In the genomic region with DNA sequence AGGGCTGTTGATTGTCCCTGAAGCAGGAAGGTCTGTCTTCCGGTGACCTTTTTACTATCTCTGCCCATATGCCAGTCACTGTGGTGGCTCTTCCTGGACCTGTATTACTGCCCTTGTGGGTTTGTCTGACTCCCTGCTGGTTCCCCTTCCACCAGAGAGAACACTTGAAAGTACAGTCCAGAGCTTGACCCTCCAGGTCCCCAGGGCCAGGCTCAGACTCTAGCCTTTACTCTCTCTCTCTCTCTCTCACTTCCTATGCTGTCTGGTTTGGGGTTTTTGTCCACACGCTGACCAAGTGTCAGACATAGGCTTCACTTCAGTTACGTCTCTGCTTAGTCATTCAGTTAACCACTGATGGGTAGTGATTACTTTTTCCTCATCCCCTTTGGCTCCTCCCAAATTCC, we compare ENCODE assay signal across 13 mouse cellular contexts. TPM values are rescaled to one million over a fixed set of nuclear protein-coding genes. Genes with fewer than 3 reads are reported as not detected.
DNase-seq lines count a peak whose midpoint lies in the region; ATAC-seq lines count a peak whose summit lies in the region.
"Had no signal": no experiment of that assay in that cellular context is flagged by ENCODE, and none has a peak within 500 bp of the region (broad histone marks: within the 10 kb centered on the region; RNA-seq: fewer than 3 reads in every experiment).

No protein-coding gene starts in this region.

- H3K9me3 ChIP-seq in hindbrain, embryonic 10.5 days = no peaks in the 10 kb centered on the region
- H3K9me3 ChIP-seq in hindbrain, embryonic 14.5 days (ENCODE audit: control insufficient read depth, low read length) = no peaks in the 10 kb centered on the region
- no peaks in the 10 kb centered on the region for H3K9me3 ChIP-seq in neural tube, embryonic 13.5 days
- peaks cover 5% of the 10 kb centered on the region for H3K9me3 ChIP-seq in heart, embryonic 16.5 days (replicated peaks; ENCODE audit: control insufficient read depth, low read length)

- H3K4me2 ChIP-seq in hindbrain, embryonic 14.5 days (replicated peaks) = no peak overlapping the region
- H3K4me2 ChIP-seq in neural tube, embryonic 13.5 days = no peak overlapping the region
- H3K4me2 ChIP-seq in heart, embryonic 16.5 days (ENCODE audit: low read depth, low read length) = no peak overlapping the region

- no peaks in the 10 kb centered on the region for H3K27me3 ChIP-seq in hindbrain, embryonic 10.5 days (ENCODE audit: insufficient read depth, poor library complexity, severe bottlenecking)
- no peaks in the 10 kb centered on the region for H3K27me3 ChIP-seq in hindbrain, embryonic 14.5 days (ENCODE audit: control insufficient read depth, insufficient read depth, low read length)
- H3K27me3 ChIP-seq in neural tube, embryonic 13.5 days = no peaks in the 10 kb centered on the region
- H3K27me3 ChIP-seq in heart, embryonic 16.5 days (ENCODE audit: control insufficient read depth, insufficient read depth, low read length) = no peaks in the 10 kb centered on the region

- ATAC-seq in hindbrain, embryonic 14.5 days (ENCODE audit: low FRiP score) = no peak
- ATAC-seq in neural tube, embryonic 13.5 days (ENCODE audit: low read depth) = no peak
- no peak for ATAC-seq in heart, embryonic 16.5 days (replicated peaks; ENCODE audit: extremely low read depth, insufficient read depth, low FRiP score)
- ATAC-seq in erythroblast, adult 5-6 weeks (replicated peaks; ENCODE audit: low FRiP score, poor library complexity, severe bottlenecking) = no peak
- ATAC-seq: activated CD4-positive, CD25-positive, alpha-beta regulatory T cell, adult 4 months had no signal

- peaks cover 11% of the 10 kb centered on the region for H3K4me1 ChIP-seq in hindbrain, embryonic 10.5 days (replicated peaks)
- no peaks in the 10 kb centered on the region for H3K4me1 ChIP-seq in hindbrain, embryonic 14.5 days (replicated peaks; ENCODE audit: control insufficient read depth, insufficient read depth, low read length)
- H3K4me1 ChIP-seq in neural tube, embryonic 13.5 days (replicated peaks) = 0 out of 2 replicates have a peak, but pooled peaks cover 7% of the 10 kb centered on the region
- H3K4me1 ChIP-seq in heart, embryonic 16.5 days (ENCODE audit: control insufficient read depth, insufficient read depth, low read length) = peaks cover 23% of the 10 kb centered on the region

- intact Hi-C loops in left cerebral cortex, postnatal 14 days (cut with DNase I) = no loop called here

- WGBS in hindbrain, embryonic 10.5 days = 94% methylated on average over 3 of the region's 3 CpGs
- WGBS in hindbrain, embryonic 14.5 days = 90% methylated on average over 3 of the region's 3 CpGs
- WGBS in neural tube, embryonic 13.5 days = 75% methylated on average over 3 of the region's 3 CpGs
- WGBS in heart, embryonic 16.5 days = 70% methylated on average over 3 of the region's 3 CpGs

- no peak overlapping the region for H3K9ac ChIP-seq in hindbrain, embryonic 14.5 days
- H3K9ac ChIP-seq in neural tube, embryonic 13.5 days = no peak overlapping the region
- H3K9ac ChIP-seq in heart, embryonic 16.5 days (ENCODE audit: low read length) = no peak overlapping the region; the same call in 1 of the 2 replicates

- DNase-seq in hindbrain, embryonic 10.5 days (ENCODE audit: low spot score) = no peak
- DNase-seq in hindbrain, embryonic 14.5 days (ENCODE audit: low spot score) = no peak
- DNase-seq in neural tube, embryonic 10.5 days (ENCODE audit: extremely low spot score, low spot score) = no peak
- DNase-seq in natural killer cell, adult 2 months (ENCODE audit: low spot score in 2 of 2) = peak; percentile 42 to 62
- DNase-seq in left cerebral cortex, postnatal 14 days (ENCODE audit: low spot score in 2 of 2) = no peak
- DNase-seq: cerebellum, adult 8-10 months; thymus, postnatal 25 days had no signal

- H3K27ac ChIP-seq in hindbrain, embryonic 10.5 days = 0 out of 2 replicates have a peak overlapping the region, but pooled peaks have one; percentile 16
- no peak overlapping the region for H3K27ac ChIP-seq in hindbrain, embryonic 14.5 days
- 0 out of 2 replicates have a peak overlapping the region, but pooled peaks have one; percentile 23 for H3K27ac ChIP-seq in neural tube, embryonic 13.5 days (replicated peaks)
- H3K27ac ChIP-seq in heart, embryonic 16.5 days (ENCODE audit: low read length) = peak overlapping the region; percentile 79

- no peak overlapping the region for H3K4me3 ChIP-seq in hindbrain, embryonic 10.5 days
- H3K4me3 ChIP-seq in hindbrain, embryonic 14.5 days (replicated peaks; ENCODE audit: low read length) = no peak overlapping the region
- H3K4me3 ChIP-seq in neural tube, embryonic 13.5 days = no peak overlapping the region
- no peak overlapping the region for H3K4me3 ChIP-seq in heart, embryonic 16.5 days (ENCODE audit: low read length)

- H3K36me3 ChIP-seq in hindbrain, embryonic 10.5 days = no peaks in the 10 kb centered on the region
- peaks cover 4% of the 10 kb centered on the region; the same call in 1 of the 2 replicates for H3K36me3 ChIP-seq in hindbrain, embryonic 14.5 days (replicated peaks; ENCODE audit: control insufficient read depth, insufficient read depth)
- H3K36me3 ChIP-seq in neural tube, embryonic 13.5 days = no peaks in the 10 kb centered on the region
- H3K36me3 ChIP-seq in heart, embryonic 16.5 days (ENCODE audit: control insufficient read depth, insufficient read depth) = no peaks in the 10 kb centered on the region

RNA-seq across cellular contexts. Expression of gene Cd81, which starts 9.6 kb away (rescaled TPM):
- 238 and 265 TPM in 2 replicates for polyA plus RNA-seq in hindbrain, embryonic 10.5 days (2016; fragmentation: Nextera tagmentation; extraction: Ambion mirVana)
- polyA plus RNA-seq in hindbrain, embryonic 14.5 days (2014; fragmentation: Nextera tagmentation; extraction: Ambion mirVana) = 455 and 483 TPM in 2 replicates
- 365 and 369 TPM in 2 replicates for polyA plus RNA-seq in neural tube, embryonic 13.5 days (2015; fragmentation: Nextera tagmentation; extraction: Ambion mirVana)
- 878 and 900 TPM in 2 replicates for polyA plus RNA-seq in heart, embryonic 16.5 days (2015; fragmentation: Nextera tagmentation; extraction: Ambion mirVana)
- 59.4 and 65.9 TPM in 2 replicates for total RNA-seq in erythroblast, adult 5-6 weeks (2015; ENCODE audit: low replicate concordance)
- total RNA-seq in erythroblast, adult 5-6 weeks (2017; ENCODE audit: low replicate concordance) = 40.8 and 80.4 TPM in 2 replicates
- total RNA-seq in left cerebral cortex, postnatal 14 days (2021) = 100 to 1,000 TPM; 367 to 400 TPM

RNA-seq across cellular contexts. Expression of gene Tssc4, which starts 26.1 kb away (rescaled TPM):
- polyA plus RNA-seq in hindbrain, embryonic 10.5 days (2016; fragmentation: Nextera tagmentation; extraction: Ambion mirVana) = 130 and 134 TPM in 2 replicates
- 56.8 and 62.8 TPM in 2 replicates for polyA plus RNA-seq in hindbrain, embryonic 14.5 days (2014; fragmentation: Nextera tagmentation; extraction: Ambion mirVana)
- 82.4 and 88.4 TPM in 2 replicates for polyA plus RNA-seq in neural tube, embryonic 13.5 days (2015; fragmentation: Nextera tagmentation; extraction: Ambion mirVana)
- 59.2 and 61.5 TPM in 2 replicates for polyA plus RNA-seq in heart, embryonic 16.5 days (2015; fragmentation: Nextera tagmentation; extraction: Ambion mirVana)
- 1.3 and 11.1 TPM in 2 replicates for total RNA-seq in erythroblast, adult 5-6 weeks (2015; ENCODE audit: low replicate concordance)
- 5.3 and 16.4 TPM in 2 replicates for total RNA-seq in erythroblast, adult 5-6 weeks (2017; ENCODE audit: low replicate concordance)
- 10 to 100 TPM; 41.1 to 50.0 TPM for total RNA-seq in left cerebral cortex, postnatal 14 days (2021)

RNA-seq across cellular contexts. Expression of gene Tspan32, which starts 38.1 kb away (rescaled TPM):
- 5.2 and 6.1 TPM in 2 replicates for polyA plus RNA-seq in hindbrain, embryonic 10.5 days (2016; fragmentation: Nextera tagmentation; extraction: Ambion mirVana)
- 0.43 and 0.82 TPM in 2 replicates for polyA plus RNA-seq in hindbrain, embryonic 14.5 days (2014; fragmentation: Nextera tagmentation; extraction: Ambion mirVana)
- polyA plus RNA-seq in neural tube, embryonic 13.5 days (2015; fragmentation: Nextera tagmentation; extraction: Ambion mirVana) = 0.36 and 0.85 TPM in 2 replicates
- polyA plus RNA-seq in heart, embryonic 16.5 days (2015; fragmentation: Nextera tagmentation; extraction: Ambion mirVana) = 2.5 and 2.9 TPM in 2 replicates
- total RNA-seq in erythroblast, adult 5-6 weeks (2015; ENCODE audit: low replicate concordance) = 77.4 and 78.8 TPM in 2 replicates
- 55.2 and 79.5 TPM in 2 replicates for total RNA-seq in erythroblast, adult 5-6 weeks (2017; ENCODE audit: low replicate concordance)
- under 1 TPM in 1 of 2 experiments, not detected in 1; 0.30 TPM for total RNA-seq in left cerebral cortex, postnatal 14 days (2021)

RNA-seq across cellular contexts. Expression of gene Trpm5, which starts 51.5 kb away (rescaled TPM):
- 0.55 and 0.71 TPM in 2 replicates for polyA plus RNA-seq in hindbrain, embryonic 10.5 days (2016; fragmentation: Nextera tagmentation; extraction: Ambion mirVana)
- 1.9 and 2.3 TPM in 2 replicates for polyA plus RNA-seq in hindbrain, embryonic 14.5 days (2014; fragmentation: Nextera tagmentation; extraction: Ambion mirVana)
- 2.0 and 3.1 TPM in 2 replicates for polyA plus RNA-seq in neural tube, embryonic 13.5 days (2015; fragmentation: Nextera tagmentation; extraction: Ambion mirVana)
- 3.1 and 3.7 TPM in 2 replicates for polyA plus RNA-seq in heart, embryonic 16.5 days (2015; fragmentation: Nextera tagmentation; extraction: Ambion mirVana)
- total RNA-seq in erythroblast, adult 5-6 weeks (2015; ENCODE audit: low replicate concordance) = not detected in 2 replicates
- total RNA-seq in erythroblast, adult 5-6 weeks (2017; ENCODE audit: low replicate concordance) = not detected in 2 replicates
- under 1 TPM in 1 of 2 experiments, not detected in 1; 0.19 TPM for total RNA-seq in left cerebral cortex, postnatal 14 days (2021)
- total RNA-seq: gastrocnemius, adult 18-20 months; neutrophil, adult 5-6 weeks had no signal
- polyA plus RNA-seq: activated CD4-positive, CD25-positive, alpha-beta regulatory T cell, adult 4 months had no signal

Comparison
In these comparisons a context has a peak if more than half of its experiments do, and no peak if none do; other contexts are left out.
1. DNase-seq: peak in natural killer cell, adult 2 months (2 of 2); none in hindbrain, embryonic 10.5 days (single experiment), hindbrain, embryonic 14.5 days (single experiment), neural tube, embryonic 10.5 days (single experiment) and left cerebral cortex, postnatal 14 days (0 of 2).